Mouse (Mus musculus): ENCODE measurements around the gene AW549877.

The AW549877 gene

DNA sequence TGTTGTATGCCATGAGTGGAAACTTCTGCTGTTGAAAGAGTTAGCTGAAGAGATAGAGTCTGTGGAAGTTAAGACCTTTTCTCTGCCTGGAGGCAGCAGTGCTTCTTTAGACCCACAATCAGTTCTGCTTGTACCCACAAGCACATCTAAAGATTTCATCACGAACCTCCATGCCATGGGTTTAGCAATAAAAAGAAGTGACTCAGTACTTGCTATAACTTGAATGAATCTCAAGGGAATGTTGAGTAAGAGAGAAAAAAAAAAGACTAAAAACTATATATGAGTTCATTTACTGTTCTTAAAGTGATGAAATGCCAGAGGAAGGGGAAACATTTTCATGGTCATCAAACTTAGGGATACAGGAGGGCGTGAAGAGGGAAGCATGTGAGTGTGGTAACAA is 5.0 kb upstream of the AW549877 start:
- POLR2A ChIA-PET = interaction anchor here in 1 of 4 experiments (0.6 to 9.3 kb wide), 2 partner anchors 21 to 26 kb away, joined by 3 to 134 read pairs; partner anchors contain the start of gene Oxct1
- CTCF ChIA-PET = interaction anchor here in 1 of 4 experiments (0.6 kb wide), 1 partner anchor 23 kb away, joined by 3 read pairs; no protein-coding TSS in a partner anchor

DNA sequence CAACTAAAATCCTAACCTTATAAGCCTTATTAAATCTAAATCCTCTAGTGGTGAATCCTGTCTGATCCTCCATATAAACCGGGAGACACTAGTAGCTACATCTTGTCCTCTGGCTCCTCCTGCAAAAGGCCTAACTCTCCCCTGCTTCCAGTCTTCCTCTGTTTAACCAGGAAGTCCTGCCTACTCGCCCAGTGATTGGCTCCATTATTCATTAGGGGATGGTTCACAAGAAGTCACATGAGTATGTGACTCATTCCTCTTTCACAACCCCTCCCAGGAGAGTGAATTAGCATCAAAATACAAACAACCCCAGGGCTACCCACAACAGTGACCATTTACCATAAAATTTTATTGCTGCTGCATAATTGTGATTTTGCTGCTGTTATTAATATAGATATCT is 3.6 kb upstream of the AW549877 start:
- POLR2A ChIA-PET = interaction anchor here in 2 of 4 experiments (0.7 to 9.3 kb wide), 16 partner anchors 10 to 39 kb away, joined by 3 to 134 read pairs (median 4); partner anchors contain the start of genes Fbxo4 (in 2 of the 2) and Oxct1 (in 2 of the 2)
- CTCF ChIA-PET = interaction anchor here in 1 of 4 experiments (1.1 to 1.3 kb wide), 2 partner anchors 11 to 27 kb away, joined by 4 to 6 read pairs; partner anchors contain the start of gene Oxct1

DNA sequence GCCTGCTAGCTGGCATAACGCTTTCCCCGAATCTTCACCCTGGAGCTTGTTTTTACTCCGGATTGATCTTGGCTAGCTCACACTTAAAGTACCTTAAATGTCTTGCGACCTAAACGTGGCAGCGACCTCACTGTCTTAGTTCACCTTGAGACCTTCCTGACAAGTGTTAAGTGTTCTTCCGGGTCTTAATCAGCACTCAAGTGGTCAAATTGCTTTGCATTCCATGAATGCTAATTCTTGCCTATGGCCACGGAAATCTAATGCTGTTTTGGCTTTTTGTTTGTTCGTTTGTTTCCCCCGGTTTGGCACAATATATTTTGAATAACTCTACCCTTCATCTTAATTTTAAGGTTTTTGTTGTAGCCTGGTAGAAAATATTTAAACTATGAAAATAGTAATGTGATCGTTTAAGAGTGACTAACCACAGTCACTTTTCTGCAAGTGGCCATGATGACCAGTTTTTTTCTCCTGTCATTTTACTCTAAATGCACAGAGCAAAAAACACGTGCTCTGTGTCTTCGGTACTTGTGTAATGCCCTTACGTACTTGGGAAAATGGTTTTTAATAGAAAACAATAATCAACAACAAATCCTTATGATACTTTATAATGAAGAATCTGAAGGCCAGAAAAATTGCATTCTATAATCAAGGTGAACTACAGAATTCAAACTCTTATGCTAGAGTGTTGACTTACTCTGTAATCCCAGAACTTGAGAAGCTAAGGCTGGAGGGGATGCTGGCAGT is 895 bp upstream of the AW549877 start:
- ChIA-PET POLR2A (interaction anchor here in 3 of 4 experiments (0.6 to 9.3 kb wide), 45 partner anchors 8 to 1133 kb away, joined by 3 to 134 read pairs (median 5); partner anchors contain the start of genes Fbxo4 (in 3 of the 3), Oxct1 (in 3 of the 3) and Rpl37 (in 2 of the 3)), CTCF (interaction anchor here in 1 of 4 experiments (0.7 to 1.5 kb wide), 2 partner anchors 30 to 38 kb away, joined by 3 to 12 read pairs; partner anchors contain the start of gene Oxct1)

DNA sequence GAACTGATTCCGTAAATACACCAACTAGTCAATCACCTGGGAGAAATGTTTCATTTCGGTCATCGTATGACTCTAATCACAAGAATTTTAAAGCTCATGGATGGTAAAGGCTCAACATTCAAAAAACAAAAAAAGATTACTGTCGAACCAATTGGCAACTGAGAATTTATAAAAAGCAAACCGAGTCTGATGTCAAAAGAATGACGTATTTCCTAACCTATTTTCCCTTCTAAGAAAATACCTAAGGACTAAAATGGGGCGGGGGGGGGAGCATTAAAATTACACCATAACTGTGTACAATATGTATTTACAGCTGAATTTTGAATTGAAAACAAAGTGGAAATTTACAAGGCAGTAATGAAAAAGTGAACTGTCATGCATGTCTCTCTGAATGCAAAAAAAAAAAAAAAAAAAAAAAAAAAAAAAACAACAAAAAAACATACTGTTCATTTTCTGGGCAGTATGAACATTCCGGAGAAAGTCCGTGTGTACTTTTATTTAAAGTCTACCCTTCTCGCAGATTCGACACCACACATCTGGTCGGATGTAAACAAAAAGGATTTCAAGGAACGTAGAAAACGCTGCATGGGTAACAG is 594 bp downstream of the AW549877 start:
- ChIA-PET CTCF (interaction anchor here in 3 of 4 experiments (0.7 to 1.5 kb wide), 5 partner anchors 29 to 103 kb away, joined by 3 to 12 read pairs (median 4); partner anchors contain the start of gene Oxct1 (in 2 of the 3)), POLR2A (interaction anchor here (0.6 to 9.3 kb wide), 51 partner anchors 8 to 1156 kb away, joined by 3 to 134 read pairs (median 4); partner anchors contain the start of genes Fbxo4 (in 3 of the 4), Oxct1 (in 3 of the 4) and Rpl37 (in 3 of the 4))

DNA sequence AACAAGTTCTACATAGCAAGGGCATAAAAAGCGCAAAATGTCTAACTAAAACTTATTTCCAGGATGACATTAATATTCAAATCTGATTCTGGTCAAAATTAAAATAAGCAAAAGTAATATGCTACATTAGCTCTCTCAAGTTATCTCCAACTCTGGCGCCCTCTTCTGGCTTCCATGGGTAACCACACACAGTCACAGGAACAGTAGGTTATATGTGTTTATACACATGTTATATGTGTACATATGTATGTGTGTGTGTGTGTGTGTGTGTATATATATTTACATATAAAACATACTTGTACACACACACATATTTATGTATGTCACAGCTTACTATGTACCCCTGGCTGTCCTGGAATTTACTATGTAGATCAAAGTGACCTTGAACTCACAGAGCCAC is 7.6 kb downstream of the AW549877 start:
- POLR2A ChIA-PET = interaction anchor here in 3 of 4 experiments (0.8 to 7.8 kb wide), 13 partner anchors 7 to 40 kb away, joined by 3 to 50 read pairs (median 5); partner anchors contain the start of genes AW549877 (in 3 of the 3), Fbxo4 (in 2 of the 3) and Oxct1 (in 1 of the 3)
- CTCF ChIA-PET = interaction anchor here (0.5 to 2.1 kb wide), 25 partner anchors 8 to 1127 kb away, joined by 3 to 16 read pairs (median 4); partner anchors contain the start of genes Oxct1 (in 3 of the 4) and Fbxo4 (in 2 of the 4)

DNA sequence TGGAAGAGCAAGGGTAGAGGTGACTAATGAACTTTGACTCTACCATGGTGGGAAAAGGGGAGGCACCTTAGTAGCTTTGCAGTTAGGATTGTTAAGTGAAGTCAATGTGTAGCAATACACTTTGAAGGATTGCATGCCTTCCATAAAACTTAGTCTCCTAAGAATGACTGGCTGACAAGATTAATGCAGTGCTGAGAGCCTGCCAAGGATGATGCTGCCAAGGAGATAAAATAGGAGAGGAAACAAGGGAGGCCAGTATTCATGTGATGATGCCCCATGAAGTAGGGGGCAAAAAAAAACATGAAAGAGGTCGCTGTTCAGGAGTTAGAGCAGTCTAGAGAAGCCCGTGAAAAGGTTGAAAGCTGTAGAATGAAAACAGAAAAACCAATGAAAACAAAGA is 10.7 kb downstream of the AW549877 start:
- POLR2A ChIA-PET = interaction anchor here in 2 of 4 experiments (1.3 to 7.8 kb wide), 2 partner anchors 11 kb away, joined by 4 to 50 read pairs; partner anchors contain the start of gene AW549877 (in 2 of the 2)

DNA sequence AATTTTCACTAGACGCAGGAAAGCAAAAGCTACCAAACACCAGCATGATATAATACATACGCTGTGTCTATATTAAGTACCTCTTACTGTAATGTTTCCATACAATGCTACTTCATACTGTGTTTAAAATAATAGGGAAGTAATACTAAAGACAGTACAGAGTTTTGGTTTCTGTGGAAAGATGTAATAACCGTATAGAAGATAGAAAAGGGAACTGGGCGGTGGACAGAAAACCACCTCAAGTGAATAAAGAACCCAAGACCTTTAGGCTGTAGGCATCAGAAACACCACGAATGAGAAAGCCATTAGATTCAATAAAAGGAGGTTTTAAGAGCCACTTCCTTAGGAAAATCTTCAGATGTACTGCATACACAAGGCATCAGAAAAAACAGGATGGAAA is 12.8 kb downstream of the AW549877 start:
- CTCF ChIA-PET = no interaction called here
- POLR2A ChIA-PET = interaction anchor here in 2 of 4 experiments (0.9 to 7.8 kb wide), 2 partner anchors 13 kb away, joined by 3 to 50 read pairs; partner anchors contain the start of gene AW549877 (in 2 of the 2)

More for the DNA sequence above, 10.7 kb downstream of the AW549877 start:
- CTCF ChIA-PET = no interaction called here

DNA sequence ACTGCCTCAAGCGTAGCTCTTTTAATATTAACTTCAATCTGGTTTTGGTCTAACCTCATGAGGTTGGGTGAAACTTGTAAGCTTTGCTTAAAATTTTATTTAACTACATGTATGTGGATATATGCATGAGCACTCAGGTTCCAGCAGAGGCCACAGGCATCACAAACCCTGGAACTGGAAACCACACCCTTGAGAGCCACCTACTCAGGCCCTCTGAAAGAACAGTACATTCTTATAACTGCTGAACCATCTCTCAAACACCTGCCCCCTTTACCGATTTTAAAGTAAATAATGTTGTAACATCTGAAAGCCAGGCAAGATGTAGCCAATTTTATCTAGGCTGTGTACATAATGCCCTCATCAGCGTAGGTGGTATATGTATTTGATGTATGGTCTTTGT is 15.7 kb downstream of the AW549877 start:
- CTCF ChIA-PET = interaction anchor here in 3 of 4 experiments (0.6 to 1.9 kb wide), 3 partner anchors 8 kb away, joined by 3 to 7 read pairs (median 3); no protein-coding TSS in a partner anchor
- POLR2A ChIA-PET = interaction anchor here in 3 of 4 experiments (0.6 to 4.4 kb wide), 14 partner anchors 8 to 76 kb away, joined by 3 to 48 read pairs (median 5); partner anchors contain the start of genes AW549877 (in 3 of the 3) and Oxct1 (in 2 of the 3)

DNA sequence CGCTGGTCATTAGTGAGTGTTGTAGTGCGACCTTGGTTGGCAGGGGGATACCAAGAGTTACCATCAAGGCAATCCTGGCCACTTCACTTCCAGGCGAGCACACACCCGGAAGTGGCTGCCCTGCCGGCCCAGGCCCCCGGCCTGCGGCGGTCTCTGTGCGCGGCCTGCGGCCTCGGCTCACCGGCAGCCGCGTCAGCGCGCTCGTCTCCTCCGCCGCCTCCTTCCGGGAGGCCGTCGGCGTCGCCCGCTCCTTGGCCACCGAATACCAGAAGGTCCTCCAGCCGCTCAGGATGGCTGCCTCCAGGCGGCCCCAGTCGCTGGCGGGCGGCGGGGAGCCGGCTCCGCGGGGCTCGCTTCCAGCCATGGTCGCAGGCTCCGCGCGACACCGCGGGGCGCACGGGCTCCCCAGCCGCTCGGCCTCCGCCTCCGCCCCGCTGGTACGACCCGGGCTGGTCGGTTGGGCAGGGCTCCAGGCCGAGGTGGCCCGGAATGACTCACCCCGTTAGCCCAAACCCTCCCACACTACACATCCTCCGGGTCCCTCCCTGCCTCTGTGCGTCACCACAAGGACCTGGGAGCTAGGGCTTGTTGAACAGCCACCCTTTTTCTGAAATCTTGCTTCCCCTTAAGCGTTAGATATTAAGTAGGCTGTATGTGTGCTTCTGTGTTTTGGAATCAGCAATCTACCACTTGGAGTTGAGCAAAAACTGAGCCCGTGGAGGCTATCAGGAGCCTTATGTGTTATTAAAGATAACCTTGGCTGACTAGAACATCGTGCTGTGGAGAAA is 16.3 kb downstream of the AW549877 start, which contains the start of gene Fbxo4:
TSS of gene Fbxo4 (minus strand) at position 513 of the 788 bp plus-strand sequence.
- POLR2A ChIA-PET = interaction anchor here in 3 of 4 experiments (0.6 to 4.4 kb wide), 20 partner anchors 9 to 1206 kb away, joined by 3 to 48 read pairs (median 4); partner anchors contain the start of genes AW549877 (in 3 of the 3) and Oxct1 (in 2 of the 3)
- CTCF ChIA-PET = interaction anchor here in 3 of 4 experiments (0.6 to 1.9 kb wide), 4 partner anchors 8 to 9 kb away, joined by 3 to 7 read pairs (median 3); no protein-coding TSS in a partner anchor

DNA sequence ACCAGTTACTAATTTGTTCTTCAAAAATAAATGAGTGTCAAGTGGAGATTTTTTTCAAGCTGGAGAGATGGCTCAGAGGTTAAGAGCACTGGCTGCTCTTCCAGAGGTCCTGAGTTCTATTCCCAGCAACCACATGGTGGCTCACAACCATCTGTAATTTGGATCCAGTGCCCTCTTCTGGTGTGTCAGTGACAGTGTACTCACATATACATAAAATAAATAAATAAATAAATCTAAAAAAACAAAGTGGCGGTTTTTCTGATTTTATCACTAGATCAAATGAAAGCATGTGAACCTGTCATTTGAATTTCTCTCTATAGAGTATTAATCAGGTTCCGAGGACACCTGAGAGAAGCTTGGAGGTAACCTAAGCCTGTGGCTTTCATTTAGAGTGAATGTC is 17.3 kb downstream of the AW549877 start:
- ChIA-PET POLR2A (interaction anchor here in 2 of 4 experiments (0.7 to 4.4 kb wide), 9 partner anchors 10 to 257 kb away, joined by 3 to 48 read pairs (median 4); partner anchors contain the start of genes AW549877 (in 2 of the 2) and Oxct1 (in 2 of the 2)), CTCF (interaction anchor here in 3 of 4 experiments (0.7 to 1.9 kb wide), 3 partner anchors 9 to 1463 kb away, joined by 3 to 7 read pairs (median 4); no protein-coding TSS in a partner anchor)

DNA sequence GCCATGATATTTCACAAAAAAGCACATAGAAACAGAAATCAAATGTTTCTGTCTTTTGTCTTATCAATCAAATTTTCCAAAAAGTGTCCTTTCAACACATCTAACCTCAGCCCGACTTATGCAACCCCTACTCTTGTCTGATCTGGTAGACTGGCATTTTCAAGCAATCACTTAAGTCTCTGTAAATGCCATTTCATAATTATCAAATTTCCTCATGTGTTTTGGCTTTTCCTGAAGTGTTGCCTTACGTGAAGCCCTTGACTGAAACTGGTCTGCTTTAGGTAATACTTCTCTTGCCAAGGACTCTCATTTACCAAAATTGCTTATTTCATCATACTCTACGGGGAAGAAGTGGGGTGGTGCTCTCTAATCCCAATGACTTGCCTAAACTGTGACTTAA is 22.2 kb downstream of the AW549877 start:
- ChIA-PET POLR2A (interaction anchor here in 2 of 4 experiments (0.6 to 2.4 kb wide), 4 partner anchors 11 to 22 kb away, joined by 3 to 7 read pairs (median 5); partner anchors contain the start of gene AW549877 (in 2 of the 2)), CTCF (no interaction called here)

DNA sequence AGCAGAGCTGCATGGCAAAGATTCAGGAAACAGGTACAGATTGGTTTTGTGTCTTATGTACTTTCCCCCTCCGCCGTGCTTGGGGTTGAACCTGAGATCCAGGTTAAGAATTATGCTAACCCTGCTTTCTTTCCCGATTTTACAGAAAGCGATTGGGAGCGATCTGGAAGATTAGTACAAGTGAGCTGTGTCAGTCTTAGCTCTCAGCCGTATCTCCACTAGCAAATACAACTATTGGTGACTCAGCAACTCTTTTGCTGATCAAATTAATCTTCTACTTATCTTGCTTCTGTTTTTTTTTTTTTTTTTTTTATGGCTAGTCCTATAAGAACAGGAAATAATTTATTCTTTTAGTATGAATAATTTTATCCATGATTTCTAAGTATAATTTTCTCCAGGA is 25.4 kb downstream of the AW549877 start:
- POLR2A ChIA-PET = interaction anchor here in 3 of 4 experiments (0.6 to 2.2 kb wide), 12 partner anchors 8 to 72 kb away, joined by 3 to 13 read pairs (median 4); partner anchors contain the start of genes AW549877 (in 3 of the 3) and Fbxo4 (in 1 of the 3)
- CTCF ChIA-PET = interaction anchor here in 1 of 4 experiments (1.2 kb wide), 1 partner anchor 18 kb away, joined by 4 read pairs; no protein-coding TSS in a partner anchor

DNA sequence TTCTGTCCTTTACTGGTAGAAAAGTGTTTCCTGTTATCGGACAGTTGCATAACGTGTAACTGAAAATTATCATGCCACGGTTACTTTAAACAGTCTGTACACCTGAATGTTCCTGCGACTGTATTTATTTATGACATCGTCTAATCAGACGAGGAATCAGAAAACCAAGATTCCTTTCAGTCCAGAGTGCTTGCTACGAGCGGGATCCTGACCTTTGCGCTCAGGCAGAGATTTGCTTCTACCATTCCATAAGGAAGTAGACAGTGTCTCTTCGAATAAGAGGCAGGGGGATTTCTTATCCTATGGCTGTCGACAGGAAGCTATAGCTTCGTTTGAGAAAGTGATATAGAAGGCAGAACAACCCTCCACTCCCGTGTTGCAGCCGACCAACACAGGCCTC is 25.8 kb downstream of the AW549877 start:
- ChIA-PET POLR2A (interaction anchor here in 3 of 4 experiments (0.6 to 2.2 kb wide), 10 partner anchors 8 to 73 kb away, joined by 3 to 13 read pairs (median 4); partner anchors contain the start of genes AW549877 (in 3 of the 3) and Fbxo4 (in 1 of the 3)), CTCF (no interaction called here)

DNA sequence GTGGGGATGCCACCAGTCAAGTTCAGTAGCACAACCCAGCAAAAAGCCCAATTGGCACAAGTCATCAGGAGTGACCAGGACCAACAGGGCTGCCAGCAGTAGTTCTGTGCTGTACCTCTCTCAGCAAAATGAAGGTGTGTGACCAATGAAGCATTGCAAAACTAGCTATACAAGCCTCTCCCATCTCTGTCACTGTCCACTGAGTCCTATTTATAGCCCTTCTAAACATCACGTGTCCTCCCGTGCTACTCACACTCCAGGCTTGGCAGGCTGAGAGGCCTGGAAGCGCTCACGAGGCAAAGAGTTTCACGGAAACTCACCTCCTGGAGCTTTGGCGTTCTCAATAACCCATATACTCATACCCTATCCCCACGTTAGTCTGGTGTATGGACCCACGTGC is 33.3 kb downstream of the AW549877 start:
- ChIA-PET POLR2A (interaction anchor here in 2 of 4 experiments (1.0 to 3.1 kb wide), 12 partner anchors 8 to 65 kb away, joined by 3 to 20 read pairs (median 5); partner anchors contain the start of gene AW549877 (in 2 of the 2)), CTCF (no interaction called here)

DNA sequence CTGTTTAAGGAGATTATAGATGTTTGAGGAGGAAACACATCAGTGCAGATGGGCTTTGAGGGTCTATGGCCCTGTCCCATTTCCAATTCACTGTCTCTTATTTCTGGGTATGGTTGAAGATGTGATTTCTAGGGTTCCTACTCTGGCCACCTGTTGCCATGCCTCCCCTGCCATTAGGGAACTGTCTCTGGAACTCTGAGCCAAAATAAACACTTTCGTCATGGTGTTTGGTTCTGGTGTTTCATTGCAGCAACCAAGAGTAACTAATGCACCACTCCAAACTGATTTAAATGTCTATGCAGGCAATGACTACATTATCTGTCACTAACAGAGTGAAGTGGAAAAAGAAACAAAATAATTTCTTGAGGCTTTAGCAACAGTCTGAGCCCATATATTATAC is 35.5 kb downstream of the AW549877 start:
- ChIA-PET POLR2A (interaction anchor here in 1 of 4 experiments (3.1 kb wide), 1 partner anchor 35 kb away, joined by 18 read pairs; the partner anchor contains the start of gene AW549877), CTCF (no interaction called here)

DNA sequence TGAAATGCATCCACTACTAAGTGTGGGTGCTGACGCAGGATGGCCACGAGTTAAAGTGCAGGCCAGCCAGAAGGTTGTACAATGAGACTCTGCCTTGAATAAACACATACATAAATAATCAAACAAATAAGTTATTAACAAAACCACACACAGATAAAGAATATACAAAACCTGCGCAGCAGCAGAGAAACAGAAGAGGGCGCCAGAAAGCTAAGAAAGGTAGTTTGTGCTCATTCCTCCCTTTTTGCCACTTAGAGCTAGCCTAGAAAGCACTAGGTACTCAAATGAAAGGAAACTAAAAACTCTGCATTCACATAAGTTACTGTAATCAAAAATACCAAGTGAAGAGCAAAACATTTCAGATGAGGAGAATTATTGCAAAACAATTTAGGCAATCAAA is 37.6 kb downstream of the AW549877 start:
- ChIA-PET CTCF (interaction anchor here (0.6 to 1.6 kb wide), 14 partner anchors 28 to 375 kb away, joined by 3 to 12 read pairs (median 3); partner anchors contain the start of gene Oxct1 (in 1 of the 4)), POLR2A (interaction anchor here (0.6 to 1.1 kb wide), 4 partner anchors 38 to 82 kb away, joined by 3 to 5 read pairs (median 4); partner anchors contain the start of gene AW549877 (in 2 of the 4))

Measured in embryonic stem cell, embryonic (primary cell).